24 mouse cellular contexts compared by ENCODE assay signal in the genomic region with DNA sequence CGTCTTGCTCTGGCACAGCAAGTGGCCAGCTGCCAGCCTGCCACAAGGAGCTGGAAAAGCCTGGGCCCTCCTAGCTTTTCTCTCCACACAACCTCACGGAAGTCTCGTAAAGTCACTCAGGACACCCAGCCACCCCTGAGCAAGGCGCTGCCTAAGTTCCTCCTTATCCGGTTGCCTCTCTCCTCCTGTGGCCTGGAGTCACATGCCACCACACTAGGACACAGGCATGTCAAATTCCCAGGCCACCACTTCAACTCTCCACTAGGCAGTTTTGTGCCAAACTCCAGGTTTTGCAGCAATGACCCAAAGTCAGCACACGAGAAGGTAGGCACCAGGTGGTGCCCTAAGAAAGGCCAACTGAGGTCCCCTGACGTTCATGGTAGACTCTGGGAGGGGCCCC. TPM values are rescaled to one million over a fixed set of nuclear protein-coding genes. Genes with fewer than 3 reads are reported as not detected.
DNase-seq lines count a peak whose midpoint lies in the region; ATAC-seq and TF ChIP-seq lines count a peak whose summit lies in the region.
"Had no signal": no experiment of that assay in that cellular context is flagged by ENCODE, and none has a peak within 500 bp of the region (broad histone marks: within the 10 kb centered on the region; RNA-seq: fewer than 3 reads in every experiment).

No protein-coding gene starts in this region.

- H3K9ac ChIP-seq in lung, embryonic 15.5 days: no peak overlapping the region
- no peak overlapping the region for H3K9ac ChIP-seq in lung, postnatal 0 days (replicated peaks; ENCODE audit: low read depth)
- H3K9ac ChIP-seq: embryonic facial prominence, embryonic 12.5 days; forebrain, embryonic 13.5 days; forebrain, embryonic 15.5 days had no signal

- H3K9me3 ChIP-seq in lung, embryonic 15.5 days: no peaks in the 10 kb centered on the region
- H3K9me3 ChIP-seq in lung, postnatal 0 days (ENCODE audit: low read length): no peaks in the 10 kb centered on the region
- H3K9me3 ChIP-seq: embryonic facial prominence, embryonic 10.5 days; embryonic facial prominence, embryonic 12.5 days; forebrain, embryonic 13.5 days; forebrain, embryonic 15.5 days had no signal

- H3K27ac ChIP-seq in lung, embryonic 15.5 days: peak overlapping the region; percentile 90
- H3K27ac ChIP-seq in lung, postnatal 0 days (ENCODE audit: low read length): peak overlapping the region; percentile 93
- H3K27ac ChIP-seq: embryonic facial prominence, embryonic 10.5 days; embryonic facial prominence, embryonic 12.5 days; forebrain, embryonic 13.5 days; forebrain, embryonic 15.5 days had no signal

- ATAC-seq in lung, embryonic 15.5 days (ENCODE audit: borderline replicate concordance, extremely low read depth, low FRiP score, low TSS enrichment): no peak
- peak; percentile 29 for ATAC-seq in lung, postnatal 0 days
- ATAC-seq: forebrain, embryonic 13.5 days; forebrain, embryonic 15.5 days had no signal

- H3K4me1 ChIP-seq in lung, embryonic 15.5 days: peaks cover 38% of the 10 kb centered on the region
- no peaks in the 10 kb centered on the region for H3K4me1 ChIP-seq in lung, adult 2 months (ENCODE audit: control insufficient read depth, insufficient read depth, low read length)
- 0 out of 2 replicates have a peak, but pooled peaks cover 3% of the 10 kb centered on the region for H3K4me1 ChIP-seq in lung, postnatal 0 days (ENCODE audit: insufficient read depth, low read depth, low read length)
- H3K4me1 ChIP-seq: embryonic facial prominence, embryonic 12.5 days; forebrain, embryonic 13.5 days; forebrain, embryonic 15.5 days had no signal

- no peak for TF ChIP-seq CTCF in lung, adult 2 months (IDR thresholded peaks at IDR 0.05; ENCODE audit: insufficient read depth, low read length)
- no peak; the same call in 1 of the 2 replicates for TF ChIP-seq CTCF in lung, postnatal 0 days (IDR thresholded peaks at IDR 0.05)

- H3K4me3 ChIP-seq in lung, embryonic 15.5 days: no peak overlapping the region
- H3K4me3 ChIP-seq in lung, adult 2 months (replicated peaks; ENCODE audit: extremely low read depth, low read depth, low read length): no peak overlapping the region
- no peak overlapping the region for H3K4me3 ChIP-seq in lung, postnatal 0 days (ENCODE audit: low read depth, low read length)
- H3K4me3 ChIP-seq: embryonic facial prominence, embryonic 10.5 days; embryonic facial prominence, embryonic 12.5 days; forebrain, embryonic 13.5 days; forebrain, embryonic 15.5 days had no signal

- TF ChIP-seq POLR2A in lung, adult 2 months (IDR thresholded peaks at IDR 0.05; ENCODE audit: borderline replicate concordance, extremely low read depth, low read depth, low read length): no peak

- 69% methylated on average over 7 of the region's 7 CpGs for WGBS in lung, embryonic 15.5 days
- 65% methylated on average over 7 of the region's 7 CpGs for WGBS in lung, adult 2 months
- WGBS in lung, postnatal 0 days: 50% methylated on average over 7 of the region's 7 CpGs

- no peak for TF ChIP-seq EP300 in lung, postnatal 0 days (IDR thresholded peaks at IDR 0.05)

- no peaks in the 10 kb centered on the region for H3K36me3 ChIP-seq in lung, embryonic 15.5 days
- H3K36me3 ChIP-seq in lung, postnatal 0 days (ENCODE audit: insufficient read depth, low read length): no peaks in the 10 kb centered on the region
- H3K36me3 ChIP-seq: embryonic facial prominence, embryonic 10.5 days; embryonic facial prominence, embryonic 12.5 days; forebrain, embryonic 15.5 days had no signal

- H3K4me2 ChIP-seq in lung, embryonic 15.5 days: no peak overlapping the region
- H3K4me2 ChIP-seq in lung, postnatal 0 days (replicated peaks; ENCODE audit: low read depth, low read length): no peak overlapping the region
- H3K4me2 ChIP-seq: embryonic facial prominence, embryonic 12.5 days; forebrain, embryonic 13.5 days; forebrain, embryonic 15.5 days had no signal

- DNase-seq in lung, adult 2 months: no peak
- DNase-seq in lung, postnatal 0 days (ENCODE audit: low spot score): peak; percentile 72
- peak; percentile 42 for DNase-seq in lung, postnatal 10 days
- DNase-seq in adrenal gland, postnatal 4 days (ENCODE audit: low spot score in 2 of 2): no peak
- no peak for DNase-seq in right cerebral cortex, postnatal 4 days
- DNase-seq: adrenal gland, adult 2 months; adrenal gland, postnatal 10 days; adrenal gland, postnatal 25 days; cerebellum, adult 11-12 months; cerebellum, adult 2 months; cerebellum, adult 9-10 months; cerebellum, postnatal 10 days; cerebellum, postnatal 25 days had no signal

- H3K27me3 ChIP-seq in lung, embryonic 15.5 days: no peaks in the 10 kb centered on the region
- no peaks in the 10 kb centered on the region for H3K27me3 ChIP-seq in lung, postnatal 0 days (replicated peaks; ENCODE audit: insufficient read depth, low read length)
- H3K27me3 ChIP-seq: embryonic facial prominence, embryonic 12.5 days; forebrain, embryonic 13.5 days; forebrain, embryonic 15.5 days had no signal

RNA-seq across cellular contexts. Expression of a gene that starts 1.8 kb away (rescaled TPM):
- 14.1 and 16.7 TPM in 2 replicates for polyA plus RNA-seq in lung, embryonic 15.5 days (2015; fragmentation: Nextera tagmentation; extraction: Ambion mirVana)
- 72.6 and 75.8 TPM in 2 replicates for polyA plus RNA-seq in lung, adult 2 months (2012; rRNA removed)
- 65.3 and 73.6 TPM in 2 replicates for polyA plus RNA-seq in lung, postnatal 0 days (2015; fragmentation: Nextera tagmentation; extraction: Ambion mirVana)
- under 1 TPM in 1 of 2 experiments, not detected in 1; 0.42 TPM for total RNA-seq in adrenal gland, postnatal 4 days (2021)
- total RNA-seq: adrenal gland, adult 2 months; adrenal gland, postnatal 10 days; adrenal gland, postnatal 25 days; MEL had no signal
- polyA plus RNA-seq: adrenal gland, adult 2 months; cerebellum, adult 2 months; cortical plate, adult 2 months had no signal

RNA-seq across cellular contexts. Expression of a gene that starts 5.9 kb away (rescaled TPM):
- 3.2 and 3.7 TPM in 2 replicates for polyA plus RNA-seq in lung, embryonic 15.5 days (2015; fragmentation: Nextera tagmentation; extraction: Ambion mirVana)
- 2.2 and 2.8 TPM in 2 replicates for polyA plus RNA-seq in lung, adult 2 months (2012; rRNA removed)
- 1.3 TPM in 2 replicates for polyA plus RNA-seq in lung, postnatal 0 days (2015; fragmentation: Nextera tagmentation; extraction: Ambion mirVana)
- total RNA-seq in adrenal gland, postnatal 4 days (2021): under 1 TPM; 0.31 TPM
- total RNA-seq: adrenal gland, adult 2 months; MEL had no signal

RNA-seq across cellular contexts. Expression of a gene that starts 27.5 kb away (rescaled TPM):
- not detected in 2 replicates for polyA plus RNA-seq in lung, embryonic 15.5 days (2015; fragmentation: Nextera tagmentation; extraction: Ambion mirVana)
- polyA plus RNA-seq in lung, adult 2 months (2012; rRNA removed): not detected in 2 replicates
- polyA plus RNA-seq in lung, postnatal 0 days (2015; fragmentation: Nextera tagmentation; extraction: Ambion mirVana): 0.08 and 0.10 TPM in 2 replicates
- total RNA-seq in adrenal gland, postnatal 4 days (2021): 10 to 100 TPM in 1 of 2 experiments, under 1 TPM in 1; 0.70 to 18.8 TPM
- total RNA-seq: adrenal gland, postnatal 25 days; ES-E14; MEL had no signal
- polyA plus RNA-seq: C2C12; cerebellum, adult 2 months; cortical plate, adult 2 months; embryonic facial prominence, embryonic 10.5 days; embryonic facial prominence, embryonic 12.5 days; embryonic facial prominence, embryonic 14.5 days; forebrain, embryonic 11.5 days; forebrain, embryonic 13.5 days; forebrain, embryonic 15.5 days had no signal

Comparison
In these comparisons a context has a peak if more than half of its experiments do, and no peak if none do; other contexts are left out.
1. DNase-seq: peak in lung, postnatal 0 days (single experiment) and lung, postnatal 10 days (single experiment); none in lung, adult 2 months (single experiment), adrenal gland, postnatal 4 days (0 of 2) and right cerebral cortex, postnatal 4 days (single experiment).